Mouse (Mus musculus) heart, embryonic 11.5 days (tissue): Measurements from ENCODE around the gene Meis2. TPM values are rescaled to one million over a fixed set of nuclear protein-coding genes. Genes with fewer than 3 reads are reported as not detected.
A peak's percentile ranks its signal among the peaks of the same experiment; 100 is the strongest.

Experiments used
- ATAC-seq: fragments of 200-750 bp; cut with Nextera tagmentation; replicated peaks from 2 replicates; pipeline ENCODE4 v1.8.0; 2017; ENCODE audit warnings: moderate library complexity; ENCODE audit not compliant: insufficient number of reproducible peaks, low FRiP score, low TSS enrichment
- H3K27ac ChIP-seq: fragments of 300-500 bp; sonication (generic); 2 replicates; pipeline ENCODE4 v1.5.1; 2014; ENCODE audit warnings: mild to moderate bottlenecking, low read depth, low read length
- H3K27me3 ChIP-seq: fragments of 300-500 bp; sonication (generic); 2 replicates; pipeline ENCODE4 v1.6.1; 2014; ENCODE audit warnings: mild to moderate bottlenecking, low read length, mixed read lengths; ENCODE audit not compliant: control insufficient read depth, insufficient read depth
- H3K36me3 ChIP-seq: fragments of 300-500 bp; sonication (generic); 2 replicates; pipeline ENCODE4 v1.6.1; 2014; ENCODE audit warnings: mild to moderate bottlenecking, low read length, moderate library complexity, mixed read lengths; ENCODE audit not compliant: control insufficient read depth, insufficient read depth
- H3K4me1 ChIP-seq: fragments of 300-500 bp; sonication (generic); 2 replicates; pipeline ENCODE4 v1.6.1; 2014; ENCODE audit warnings: low read length; ENCODE audit not compliant: control insufficient read depth, insufficient read depth
- H3K4me2 ChIP-seq: fragments of 300-500 bp; sonication (generic); 2 replicates; pipeline ENCODE4 v1.6.1; 2014; ENCODE audit warnings: mild to moderate bottlenecking, moderate library complexity
- H3K4me3 ChIP-seq: fragments of 300-500 bp; sonication (generic); 2 replicates; pipeline ENCODE4 v1.5.1; 2014; ENCODE audit warnings: low read depth, low read length
- H3K9ac ChIP-seq: fragments of 300-500 bp; sonication (generic); 2 replicates; pipeline ENCODE4 v1.6.1; 2014; ENCODE audit warnings: mild to moderate bottlenecking, low read depth, low read length, moderate library complexity
- H3K9me3 ChIP-seq: fragments of 300-500 bp; sonication (generic); replicated peaks from 2 replicates; pipeline ENCODE4 v1.6.1; 2016; ENCODE audit warnings: low read length; ENCODE audit not compliant: control insufficient read depth
- WGBS: fragments of 180-500 bp; shearing (Covaris S2); extraction: QIAGEN DNeasy Blood & Tissue Kit; methylation state at CpG from one replicate; pipeline ENCODE4 v1.1.7; 2014; ENCODE audit not compliant: insufficient replicate concordance; 5-methylcytosine and 5-hydroxymethylcytosine counted together
- polyA plus RNA-seq: library from polyadenylated mRNA; unstranded; fragments of >200 nt; fragmentation: Nextera tagmentation; extraction: Ambion mirVana; gene quantifications from 2 replicates; pipeline ENCODE4 v1.2.1, GENCODE M21; 2014

The Meis2 gene
- polyA plus RNA-seq, 1 experiment from 2014 or later = 59.8 TPM

DNA sequence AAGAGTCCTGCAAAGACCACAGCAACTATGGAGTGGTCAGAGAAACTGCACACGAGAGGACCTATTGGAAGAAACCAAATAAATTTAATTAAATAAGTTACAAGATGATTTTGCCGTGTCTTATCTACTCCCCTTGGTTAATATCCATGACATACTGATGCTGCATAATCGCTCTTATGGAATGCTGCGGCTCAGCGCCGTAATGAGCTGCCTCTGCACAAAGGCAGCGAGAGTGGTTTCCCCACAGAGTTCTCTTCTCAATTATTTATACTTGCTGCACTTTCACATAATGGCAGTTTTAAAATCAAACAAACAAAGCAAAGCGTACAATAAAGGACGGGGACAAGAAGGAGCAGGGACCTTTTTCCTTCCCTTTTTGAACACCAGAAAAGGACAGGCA lies 181.5 kb downstream of the Meis2 start:
- no peak overlapping the region for H3K4me3 ChIP-seq
- no peaks in the 10 kb centered on the region for H3K9me3 ChIP-seq
- no peaks in the 10 kb centered on the region for H3K36me3 ChIP-seq
- H3K9ac ChIP-seq = no peak overlapping the region
- ATAC-seq = no peak
- H3K27me3 ChIP-seq = no peaks in the 10 kb centered on the region
- peaks cover 5% of the 10 kb centered on the region; the same call in 1 of the 2 replicates for H3K4me1 ChIP-seq
- WGBS = 79% methylated on average over 9 of the region's 9 CpGs
- no peak overlapping the region for H3K4me2 ChIP-seq
- H3K27ac ChIP-seq = no peak overlapping the region

DNA sequence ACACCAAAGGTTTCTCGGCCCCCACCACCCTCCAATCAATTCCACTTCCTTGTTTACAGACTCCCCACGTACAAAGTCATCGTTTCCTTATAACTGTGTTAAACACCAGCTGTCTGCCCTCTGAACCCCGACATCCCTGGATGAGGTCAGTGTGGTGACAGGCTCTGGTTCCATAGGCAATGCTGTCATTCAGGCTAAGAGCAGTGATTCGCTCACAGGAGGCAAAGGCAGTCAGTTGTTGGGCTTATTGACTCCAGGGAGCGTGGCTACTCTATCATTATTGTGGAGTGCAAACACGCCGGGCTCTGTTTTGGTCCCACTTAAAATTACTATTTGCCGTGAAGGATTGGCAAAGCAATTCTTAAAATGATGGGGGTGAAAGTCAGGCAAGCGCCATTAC lies 182.1 kb downstream of the Meis2 start:
- Histone ChIP-seq H3K27me3 (no peaks in the 10 kb centered on the region), H3K4me2 (no peak overlapping the region), H3K4me1 (peaks cover 5% of the 10 kb centered on the region; the same call in 1 of the 2 replicates), H3K4me3 (no peak overlapping the region), H3K9ac (no peak overlapping the region), H3K9me3 (no peaks in the 10 kb centered on the region), H3K27ac (no peak overlapping the region), H3K36me3 (no peaks in the 10 kb centered on the region)
- WGBS = 75% methylated on average over 10 of the region's 10 CpGs
- no peak for ATAC-seq

DNA sequence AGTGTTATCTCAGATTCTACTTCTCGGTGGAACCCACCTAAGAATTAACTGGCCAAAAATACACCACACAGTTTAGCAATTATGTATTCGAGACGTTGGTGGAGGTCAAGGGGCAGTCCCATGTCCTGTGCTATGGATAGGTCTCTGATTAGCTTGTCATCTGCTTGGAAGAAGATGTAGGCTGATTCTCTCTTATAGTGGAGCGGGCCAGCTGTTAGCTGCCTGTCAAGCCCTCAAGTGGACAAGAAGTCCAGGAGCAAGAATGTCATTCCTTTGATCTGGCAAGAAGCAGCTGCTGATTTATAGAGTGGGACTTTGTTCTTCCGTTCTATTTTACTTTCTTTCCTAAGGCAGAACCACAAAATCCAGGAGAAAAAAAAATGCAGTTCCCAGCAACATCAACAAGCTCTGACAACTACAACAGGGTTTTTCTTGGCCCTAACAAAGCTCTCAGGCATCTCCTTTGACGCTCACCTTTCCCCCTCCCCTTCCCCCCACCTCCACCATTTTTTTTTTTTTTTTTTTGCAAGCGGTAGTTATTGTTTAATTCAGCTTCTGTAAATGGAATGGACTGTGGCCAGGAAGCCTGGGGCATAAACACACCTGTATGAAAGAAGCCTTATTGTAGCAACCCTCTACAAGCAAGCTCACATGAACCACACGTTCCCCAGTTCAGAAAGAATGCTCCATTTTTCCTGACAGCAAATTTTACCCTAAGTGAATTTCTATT lies 189.7 kb downstream of the Meis2 start:
- no peak for ATAC-seq
- H3K27ac ChIP-seq = peak overlapping the region; percentile 16; the same call in 1 of the 2 replicates
- 31% methylated on average over 8 of the region's 8 CpGs for WGBS
- H3K4me3 ChIP-seq = no peak overlapping the region
- H3K36me3 ChIP-seq = no peaks in the 10 kb centered on the region
- H3K27me3 ChIP-seq = no peaks in the 10 kb centered on the region
- H3K4me2 ChIP-seq = no peak overlapping the region
- no peak overlapping the region for H3K9ac ChIP-seq
- no peaks in the 10 kb centered on the region for H3K9me3 ChIP-seq
- peaks cover 21% of the 10 kb centered on the region for H3K4me1 ChIP-seq

DNA sequence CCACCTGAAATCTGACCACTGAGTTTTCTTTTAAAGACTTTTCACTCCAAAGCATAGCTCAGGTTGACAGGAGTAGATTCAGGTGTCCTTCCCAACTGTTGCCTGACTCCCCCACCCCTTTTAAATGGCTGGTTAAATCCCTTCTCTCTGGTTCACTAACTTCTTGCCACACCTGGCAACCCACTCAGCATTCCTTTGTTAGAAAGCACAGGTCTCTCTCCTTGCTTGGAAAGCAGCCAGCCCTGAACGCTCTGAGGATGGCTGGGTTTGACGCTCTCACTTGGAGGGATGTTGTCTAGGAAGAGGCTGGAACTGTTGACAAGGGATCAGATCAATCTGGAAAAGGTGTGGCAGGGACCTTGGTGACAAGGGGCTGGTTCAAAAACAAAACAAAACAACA lies 192.8 kb downstream of the Meis2 start:
- H3K36me3 ChIP-seq = no peaks in the 10 kb centered on the region
- H3K9ac ChIP-seq = no peak overlapping the region
- H3K4me1 ChIP-seq = peaks cover 32% of the 10 kb centered on the region
- H3K9me3 ChIP-seq = no peaks in the 10 kb centered on the region
- no peak for ATAC-seq
- no peak overlapping the region for H3K4me2 ChIP-seq
- no peak overlapping the region for H3K4me3 ChIP-seq
- 19% methylated on average over 2 of the region's 2 CpGs for WGBS
- H3K27me3 ChIP-seq = no peaks in the 10 kb centered on the region
- H3K27ac ChIP-seq = no peak overlapping the region

DNA sequence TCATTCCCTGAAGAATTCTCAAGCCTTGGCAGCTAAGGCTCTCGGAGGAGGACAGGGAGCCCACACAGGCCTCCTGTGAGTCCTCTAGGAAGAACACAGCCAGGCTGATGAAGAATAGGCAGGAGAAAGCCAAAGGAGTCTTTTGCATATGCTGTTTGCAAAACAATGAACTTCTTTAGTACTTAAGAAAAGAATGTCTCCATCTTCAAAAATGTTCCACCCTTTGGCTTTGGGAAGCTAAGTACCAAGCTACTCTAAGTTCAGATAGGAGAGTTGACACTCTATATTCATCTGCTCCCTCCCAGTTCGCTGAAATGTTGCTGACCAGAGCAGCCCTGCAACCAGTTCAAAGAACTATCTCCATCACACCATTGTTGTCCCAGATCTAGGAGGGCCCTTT lies 195.7 kb downstream of the Meis2 start:
- no peak overlapping the region for H3K4me2 ChIP-seq
- H3K4me1 ChIP-seq = peaks cover 32% of the 10 kb centered on the region
- 48% methylated on average over 2 of the region's 2 CpGs for WGBS
- ATAC-seq = no peak
- H3K27me3 ChIP-seq = no peaks in the 10 kb centered on the region
- H3K4me3 ChIP-seq = no peak overlapping the region
- peaks cover 3% of the 10 kb centered on the region; the same call in 1 of the 2 replicates for H3K36me3 ChIP-seq
- H3K27ac ChIP-seq = no peak overlapping the region
- H3K9me3 ChIP-seq = no peaks in the 10 kb centered on the region
- H3K9ac ChIP-seq = no peak overlapping the region

DNA sequence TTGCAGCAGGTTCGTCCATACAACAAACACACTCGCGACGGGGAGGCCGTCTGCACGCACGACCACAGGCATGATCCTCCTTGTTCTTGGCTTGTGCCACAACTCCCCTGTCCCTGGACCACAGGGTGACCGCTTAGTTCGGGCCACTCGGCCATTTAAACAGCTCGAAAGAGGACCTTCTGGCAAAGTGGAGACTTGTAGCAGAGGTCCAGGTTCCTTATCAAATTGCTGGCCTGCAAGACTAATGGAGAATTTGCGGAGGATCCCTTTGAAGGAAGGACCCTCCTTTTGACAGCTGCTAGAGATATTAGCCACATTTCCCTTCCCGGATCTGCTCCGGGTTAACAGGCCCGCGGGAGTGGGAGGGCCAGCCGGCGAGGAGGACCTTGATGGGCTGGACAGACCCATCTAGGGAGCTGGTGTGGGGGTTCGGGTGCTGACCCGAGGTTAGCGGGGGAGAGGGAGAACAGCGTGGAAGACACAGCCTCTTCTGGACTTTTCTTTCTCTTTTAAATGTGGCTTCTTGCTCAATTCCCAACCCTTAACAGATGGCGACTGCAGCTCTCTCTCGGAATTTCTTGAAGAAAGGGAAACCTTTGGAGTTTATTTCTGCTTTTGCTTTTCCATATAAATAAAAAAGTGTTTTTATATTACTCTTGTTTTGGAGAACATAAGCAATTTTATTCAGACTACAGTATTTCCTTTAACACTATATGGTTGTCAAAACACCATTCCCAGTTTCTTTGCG lies 204.9 kb downstream of the Meis2 start:
- Histone ChIP-seq H3K9me3 (no peaks in the 10 kb centered on the region), H3K4me3 (peak overlapping the region; percentile 42), H3K4me2 (peak overlapping the region; percentile 63), H3K4me1 (peaks cover 15% of the 10 kb centered on the region; the same call in 1 of the 2 replicates), H3K27me3 (no peaks in the 10 kb centered on the region), H3K9ac (peak overlapping the region; percentile 54), H3K27ac (peak overlapping the region; percentile 78), H3K36me3 (peaks cover 5% of the 10 kb centered on the region; the same call in 1 of the 2 replicates)
- WGBS = 3% methylated on average over 25 of the region's 25 CpGs
- ATAC-seq = peak; percentile 58; the same call in 1 of the 2 replicates

DNA sequence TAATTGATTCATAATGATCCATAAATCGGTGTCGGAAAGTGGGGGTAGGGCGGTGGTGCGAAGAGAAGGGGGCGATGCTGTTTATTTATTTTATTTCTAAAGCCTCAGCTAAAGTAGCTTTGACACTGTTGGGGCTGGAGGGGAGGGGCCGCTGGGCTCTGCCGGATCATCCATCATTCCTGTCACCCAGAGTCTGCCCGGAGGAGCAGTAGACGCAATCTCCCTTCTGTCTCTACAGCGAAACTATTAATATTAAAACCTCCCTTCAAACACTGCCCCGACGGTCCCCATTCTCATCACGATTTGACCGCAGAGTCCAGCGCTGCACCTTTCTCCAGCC lies 205.5 kb downstream of the Meis2 start:
- Histone ChIP-seq H3K27ac (peak overlapping the region; percentile 78), H3K9me3 (no peaks in the 10 kb centered on the region), H3K36me3 (peaks cover 5% of the 10 kb centered on the region; the same call in 1 of the 2 replicates), H3K27me3 (no peaks in the 10 kb centered on the region), H3K4me3 (peak overlapping the region; percentile 42), H3K9ac (peak overlapping the region; percentile 54), H3K4me2 (peak overlapping the region; percentile 63), H3K4me1 (peaks cover 16% of the 10 kb centered on the region)
- 1% methylated on average over 15 of the region's 15 CpGs for WGBS
- no peak for ATAC-seq

DNA sequence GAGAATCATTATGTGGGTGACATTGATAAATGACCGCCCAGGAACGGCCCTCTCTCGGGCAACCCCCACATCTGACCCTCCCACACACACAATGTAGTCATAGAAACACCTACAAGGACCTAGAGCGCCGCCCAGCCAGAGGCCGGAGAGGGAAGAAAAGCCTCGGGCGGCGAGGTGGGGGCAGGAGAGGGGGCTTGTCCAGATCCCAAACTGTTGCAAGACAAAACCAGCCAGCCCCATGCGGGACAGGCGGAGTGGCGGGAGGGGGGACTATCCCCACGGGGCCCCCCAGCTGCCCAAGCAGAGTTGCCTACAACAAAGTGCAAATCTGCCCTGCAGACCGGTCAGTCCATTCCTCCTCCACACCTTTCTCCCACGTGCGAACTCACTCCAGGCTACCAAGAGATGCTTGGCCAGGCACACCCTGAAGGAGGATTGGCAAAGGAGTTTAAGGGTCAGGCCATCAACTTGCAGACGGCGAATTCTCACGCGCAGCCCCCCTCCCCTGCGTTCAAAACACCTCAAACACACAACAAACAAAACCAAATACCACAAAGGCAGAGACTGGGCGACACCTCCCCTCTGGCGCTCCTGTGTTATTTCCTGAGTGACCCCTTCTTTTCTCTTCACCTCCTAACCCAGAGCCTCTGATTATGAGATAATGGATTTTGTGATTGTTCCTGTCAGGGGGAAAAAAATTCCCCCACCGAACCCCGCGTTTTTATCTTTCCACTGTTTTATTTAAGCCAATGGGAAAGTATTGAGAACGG lies 206.1 kb downstream of the Meis2 start:
- 0 out of 2 replicates have a peak, but pooled peaks have one; percentile 53 for ATAC-seq
- Histone ChIP-seq H3K4me3 (peak overlapping the region; percentile 42), H3K27ac (0 out of 2 replicates have a peak overlapping the region, but pooled peaks have one; percentile 78), H3K36me3 (peaks cover 5% of the 10 kb centered on the region; the same call in 1 of the 2 replicates), H3K9me3 (no peaks in the 10 kb centered on the region), H3K4me1 (peaks cover 21% of the 10 kb centered on the region), H3K4me2 (peak overlapping the region; percentile 63), H3K27me3 (peaks cover 4% of the 10 kb centered on the region; the same call in 1 of the 2 replicates), H3K9ac (peak overlapping the region; percentile 54)
- 2% methylated on average over 27 of the region's 27 CpGs for WGBS
